Comparison of ENCODE assay signal across 15 mouse cellular contexts in genomic region chr7:19600562-19600961, GRCm38 (mm10). TPM values are rescaled to one million over a fixed set of nuclear protein-coding genes. Genes with fewer than 3 reads are reported as not detected.
DNase-seq lines count a peak whose midpoint lies in the region; ATAC-seq and TF ChIP-seq lines count a peak whose summit lies in the region.
"Had no signal": no experiment of that assay in that cellular context is flagged by ENCODE, and none has a peak within 500 bp of the region (broad histone marks: within the 10 kb centered on the region; RNA-seq: fewer than 3 reads in every experiment).

No protein-coding gene starts in this region.

- ATAC-seq in frontal cortex, adult (ENCODE audit: low TSS enrichment) = peak; percentile 58
- peak; percentile 25; the same call in 1 of the 2 replicates for ATAC-seq in neural tube, embryonic 12.5 days (ENCODE audit: low FRiP score, low read depth)

- H3K9me3 ChIP-seq in neural tube, embryonic 12.5 days = no peaks in the 10 kb centered on the region
- H3K9me3 ChIP-seq: limb, embryonic 13.5 days had no signal

- H3K36me3 ChIP-seq in neural tube, embryonic 12.5 days = peaks cover 54% of the 10 kb centered on the region

- no peak for TF ChIP-seq CTCF in layer of hippocampus, adult 2 months (conservative IDR thresholded peaks at IDR 0.05)

- no peak for DNase-seq in frontal cortex, postnatal 10 days (ENCODE audit: low spot score in 2 of 2)
- no peak for DNase-seq in neural tube, embryonic 10.5 days (ENCODE audit: extremely low spot score, low spot score)
- DNase-seq in layer of hippocampus, adult 2 months (ENCODE audit: low spot score in 2 of 2) = peak; percentile 42 to 45
- DNase-seq in telencephalon, adult 2 months (ENCODE audit: low read depth, low spot score) = peak; percentile 85
- DNase-seq in lung, postnatal 10 days = no peak
- DNase-seq in adrenal gland, adult 2 months = no peak
- DNase-seq: cerebellum, adult 11 months; heart, adult 18-20 months; kidney, adult 8-10 months; lung, postnatal 4 days; retina, postnatal 1 day had no signal

- no peaks in the 10 kb centered on the region for H3K27me3 ChIP-seq in neural tube, embryonic 12.5 days (replicated peaks)
- H3K27me3 ChIP-seq: limb, embryonic 13.5 days had no signal

- no peak overlapping the region for H3K4me2 ChIP-seq in neural tube, embryonic 12.5 days (replicated peaks)
- H3K4me2 ChIP-seq: limb, embryonic 13.5 days had no signal

- no peak overlapping the region for H3K27ac ChIP-seq in neural tube, embryonic 12.5 days
- H3K27ac ChIP-seq in layer of hippocampus, adult 2 months = peak overlapping the region; percentile 90
- H3K27ac ChIP-seq: limb, embryonic 13.5 days; stomach, postnatal 0 days had no signal

- peaks cover 34% of the 10 kb centered on the region for H3K4me1 ChIP-seq in neural tube, embryonic 12.5 days

- no peak overlapping the region for H3K9ac ChIP-seq in neural tube, embryonic 12.5 days
- H3K9ac ChIP-seq: limb, embryonic 13.5 days had no signal

- 59% methylated on average over 5 of the region's 5 CpGs for WGBS in neural tube, embryonic 12.5 days

- no peak overlapping the region for H3K4me3 ChIP-seq in neural tube, embryonic 12.5 days
- no peak overlapping the region; the same call in 1 of the 2 replicates for H3K4me3 ChIP-seq in layer of hippocampus, adult 2 months
- H3K4me3 ChIP-seq: limb, embryonic 13.5 days had no signal

RNA-seq across cellular contexts. Expression of gene Clasrp, which starts 3.7 kb away (rescaled TPM):
- 70.1 and 79.0 TPM in 2 replicates for polyA plus RNA-seq in neural tube, embryonic 12.5 days (2016; fragmentation: Nextera tagmentation; extraction: Ambion mirVana)
- total RNA-seq in layer of hippocampus, adult 2 months (2021) = 100 to 1,000 TPM in 1 of 2 experiments, 10 to 100 TPM in 1; 95.4 to 112 TPM
- total RNA-seq in adrenal gland, adult 2 months (2021) = 10 to 100 TPM; 34.4 to 37.3 TPM
- polyA plus RNA-seq in adrenal gland, adult 2 months (2012; rRNA removed) = 280 and 380 TPM in 2 replicates

RNA-seq across cellular contexts. Expression of gene Gemin7, which starts 23.2 kb away (rescaled TPM):
- 140 and 145 TPM in 2 replicates for polyA plus RNA-seq in neural tube, embryonic 12.5 days (2016; fragmentation: Nextera tagmentation; extraction: Ambion mirVana)
- total RNA-seq in layer of hippocampus, adult 2 months (2021) = 10 to 100 TPM; 38.8 to 43.9 TPM
- 10 to 100 TPM; 83.8 to 84.2 TPM for total RNA-seq in adrenal gland, adult 2 months (2021)
- polyA plus RNA-seq in adrenal gland, adult 2 months (2012; rRNA removed) = 177 and 183 TPM in 2 replicates

RNA-seq across cellular contexts. Expression of gene Zfp296, which starts 23.5 kb away (rescaled TPM):
- polyA plus RNA-seq in neural tube, embryonic 12.5 days (2016; fragmentation: Nextera tagmentation; extraction: Ambion mirVana) = 0.30 TPM in 1 of 2 replicates, not detected in the other
- under 1 TPM; 0.81 to 0.95 TPM for total RNA-seq in layer of hippocampus, adult 2 months (2021)
- under 1 TPM; 0.69 to 0.98 TPM for total RNA-seq in adrenal gland, adult 2 months (2021)
- 3.1 and 3.4 TPM in 2 replicates for polyA plus RNA-seq in adrenal gland, adult 2 months (2012; rRNA removed)

RNA-seq across cellular contexts. Expression of gene Relb, which starts 28.7 kb away (rescaled TPM):
- polyA plus RNA-seq in neural tube, embryonic 12.5 days (2016; fragmentation: Nextera tagmentation; extraction: Ambion mirVana) = 4.9 and 5.8 TPM in 2 replicates
- total RNA-seq in layer of hippocampus, adult 2 months (2021) = 10 to 100 TPM in 1 of 2 experiments, 1 to 10 TPM in 1; 9.8 to 11.3 TPM
- total RNA-seq in adrenal gland, adult 2 months (2021) = 10 to 100 TPM; 26.5 to 33.9 TPM
- polyA plus RNA-seq in adrenal gland, adult 2 months (2012; rRNA removed) = 79.2 and 85.8 TPM in 2 replicates

RNA-seq across cellular contexts. Expression of gene Ppp1r37, which starts 37.7 kb away (rescaled TPM):
- 44.3 and 48.8 TPM in 2 replicates for polyA plus RNA-seq in neural tube, embryonic 12.5 days (2016; fragmentation: Nextera tagmentation; extraction: Ambion mirVana)
- total RNA-seq in layer of hippocampus, adult 2 months (2021) = 100 to 1,000 TPM; 116 to 118 TPM
- 10 to 100 TPM; 68.3 to 70.8 TPM for total RNA-seq in adrenal gland, adult 2 months (2021)
- 159 and 163 TPM in 2 replicates for polyA plus RNA-seq in adrenal gland, adult 2 months (2012; rRNA removed)

Comparison
In these comparisons a context has a peak if more than half of its experiments do, and no peak if none do; other contexts are left out.
1. DNase-seq: peak in layer of hippocampus, adult 2 months (2 of 2) and telencephalon, adult 2 months (single experiment); none in frontal cortex, postnatal 10 days (0 of 2), neural tube, embryonic 10.5 days (single experiment), lung, postnatal 10 days (single experiment) and adrenal gland, adult 2 months (single experiment).